Mouse (Mus musculus): Measurements from ENCODE around the gene Dennd1a. TPM values are rescaled to one million over a fixed set of nuclear protein-coding genes. Genes with fewer than 3 reads are reported as not detected.
"Not testable (repeated sequence)": the region's sequence is repeated elsewhere in the genome, so short reads cannot be mapped to it uniquely, and the experiment has no call there.

The Dennd1a gene
- polyA plus RNA-seq, 1 experiment = 17.5 TPM

GRCm38 (mm10) chr2:37945598-37946336, 341.4 kb downstream of the Dennd1a start:
- H3K27me3 ChIP-seq (ENCODE audit: control insufficient read depth, insufficient read depth, low read length) = no peaks in the 10 kb centered on the region
- no peaks in the 10 kb centered on the region for H3K36me3 ChIP-seq (ENCODE audit: control insufficient read depth, insufficient read depth, low read length)
- no peak for TF ChIP-seq CTCF (IDR thresholded peaks at IDR 0.05; ENCODE audit: extremely low read depth, insufficient read depth, insufficient read length, insufficient replicate concordance)
- no peak for TF ChIP-seq POLR2A (IDR thresholded peaks at IDR 0.05; ENCODE audit: low read depth, low read length)
- 55% methylated on average over 9 of the region's 9 CpGs for WGBS
- H3K27ac ChIP-seq (ENCODE audit: insufficient read depth, low read length) = no peak overlapping the region
- DNase-seq (ENCODE audit: low read depth in 1 of 2, low spot score in 2 of 2) = no peak
- no peaks in the 10 kb centered on the region for H3K4me1 ChIP-seq (ENCODE audit: control insufficient read depth, insufficient read depth, insufficient read length)
- H3K4me3 ChIP-seq (ENCODE audit: extremely low read depth, insufficient read depth, insufficient read length) = no peak overlapping the region

- H3K4me3 ChIP-seq (ENCODE audit: extremely low read depth, insufficient read depth, insufficient read length) = no peak overlapping the region
- no peak for DNase-seq (ENCODE audit: low read depth in 1 of 2, low spot score in 2 of 2)
- 93% methylated on average over 2 of the region's 2 CpGs for WGBS
Measured at GRCm38 (mm10) chr2:37942906-37943305, 344.3 kb downstream of the Dennd1a start.

GRCm38 (mm10) chr2:37941741-37942140, 345.4 kb downstream of the Dennd1a start:
- no peak overlapping the region for H3K27ac ChIP-seq (ENCODE audit: insufficient read depth, low read length)
- no peaks in the 10 kb centered on the region for H3K4me1 ChIP-seq (ENCODE audit: control insufficient read depth, insufficient read depth, insufficient read length)
- H3K27me3 ChIP-seq (ENCODE audit: control insufficient read depth, insufficient read depth, low read length) = no peaks in the 10 kb centered on the region
- no peak for DNase-seq (ENCODE audit: low read depth in 1 of 2, low spot score in 2 of 2)
- no peak overlapping the region for H3K4me3 ChIP-seq (ENCODE audit: extremely low read depth, insufficient read depth, insufficient read length)
- H3K36me3 ChIP-seq (ENCODE audit: control insufficient read depth, insufficient read depth, low read length) = no peaks in the 10 kb centered on the region
- TF ChIP-seq CTCF (IDR thresholded peaks at IDR 0.05; ENCODE audit: extremely low read depth, insufficient read depth, insufficient read length, insufficient replicate concordance) = no peak
- TF ChIP-seq POLR2A (IDR thresholded peaks at IDR 0.05; ENCODE audit: low read depth, low read length) = no peak

More at GRCm38 (mm10) chr2:37942906-37943305, 344.3 kb downstream of the Dennd1a start:
- H3K27ac ChIP-seq (ENCODE audit: insufficient read depth, low read length) = no peak overlapping the region
- H3K27me3 ChIP-seq (ENCODE audit: control insufficient read depth, insufficient read depth, low read length) = no peaks in the 10 kb centered on the region
- H3K4me1 ChIP-seq (ENCODE audit: control insufficient read depth, insufficient read depth, insufficient read length) = no peaks in the 10 kb centered on the region
- no peak for TF ChIP-seq CTCF (IDR thresholded peaks at IDR 0.05; ENCODE audit: extremely low read depth, insufficient read depth, insufficient read length, insufficient replicate concordance)
- no peak for TF ChIP-seq POLR2A (IDR thresholded peaks at IDR 0.05; ENCODE audit: low read depth, low read length)
- no peaks in the 10 kb centered on the region for H3K36me3 ChIP-seq (ENCODE audit: control insufficient read depth, insufficient read depth, low read length)

GRCm38 (mm10) chr2:37940845-37941361, 346.3 kb downstream of the Dennd1a start:
- no peaks in the 10 kb centered on the region for H3K27me3 ChIP-seq (ENCODE audit: control insufficient read depth, insufficient read depth, low read length)
- 86% methylated on average over 4 of the region's 4 CpGs for WGBS
- peaks cover 3% of the 10 kb centered on the region for H3K36me3 ChIP-seq (ENCODE audit: control insufficient read depth, insufficient read depth, low read length)
- no peak overlapping the region for H3K27ac ChIP-seq (ENCODE audit: insufficient read depth, low read length)
- no peaks in the 10 kb centered on the region for H3K4me1 ChIP-seq (ENCODE audit: control insufficient read depth, insufficient read depth, insufficient read length)
- no peak overlapping the region for H3K4me3 ChIP-seq (ENCODE audit: extremely low read depth, insufficient read depth, insufficient read length)
- no peak for DNase-seq (ENCODE audit: low read depth in 1 of 2, low spot score in 2 of 2)
- TF ChIP-seq CTCF (IDR thresholded peaks at IDR 0.05; ENCODE audit: extremely low read depth, insufficient read depth, insufficient read length, insufficient replicate concordance) (no peak), POLR2A (IDR thresholded peaks at IDR 0.05; ENCODE audit: low read depth, low read length) (no peak)

- DNase-seq (ENCODE audit: low read depth in 1 of 2, low spot score in 2 of 2) = no peak
- WGBS = 100% methylated on average over 1 of the region's 1 CpGs
- Histone ChIP-seq H3K36me3 (ENCODE audit: control insufficient read depth, insufficient read depth, low read length) (peaks cover 3% of the 10 kb centered on the region), H3K27me3 (ENCODE audit: control insufficient read depth, insufficient read depth, low read length) (no peaks in the 10 kb centered on the region), H3K4me1 (ENCODE audit: control insufficient read depth, insufficient read depth, insufficient read length) (no peaks in the 10 kb centered on the region), H3K4me3 (ENCODE audit: extremely low read depth, insufficient read depth, insufficient read length) (no peak overlapping the region), H3K27ac (ENCODE audit: insufficient read depth, low read length) (no peak overlapping the region)
- TF ChIP-seq CTCF (IDR thresholded peaks at IDR 0.05; ENCODE audit: extremely low read depth, insufficient read depth, insufficient read length, insufficient replicate concordance) = no peak
- TF ChIP-seq POLR2A (IDR thresholded peaks at IDR 0.05; ENCODE audit: low read depth, low read length) = no peak
Measured at GRCm38 (mm10) chr2:37939997-37940396, 347.2 kb downstream of the Dennd1a start.

GRCm38 (mm10) chr2:37936922-37937321, 350.3 kb downstream of the Dennd1a start:
- H3K27ac ChIP-seq (ENCODE audit: insufficient read depth, low read length); DNase-seq (ENCODE audit: low read depth in 1 of 2, low spot score in 2 of 2); H3K4me1 ChIP-seq (ENCODE audit: control insufficient read depth, insufficient read depth, insufficient read length); H3K4me3 ChIP-seq (ENCODE audit: extremely low read depth, insufficient read depth, insufficient read length); H3K27me3 ChIP-seq (ENCODE audit: control insufficient read depth, insufficient read depth, low read length); H3K36me3 ChIP-seq (ENCODE audit: control insufficient read depth, insufficient read depth, low read length): not testable (repeated sequence)
- WGBS = 79% methylated on average over 4 of the region's 4 CpGs

GRCm38 (mm10) chr2:37932240-37932639, 354.9 kb downstream of the Dennd1a start:
- DNase-seq (ENCODE audit: low read depth in 1 of 2, low spot score in 2 of 2) = no peak
- Histone ChIP-seq H3K36me3 (ENCODE audit: control insufficient read depth, insufficient read depth, low read length) (peaks cover 3% of the 10 kb centered on the region), H3K27me3 (ENCODE audit: control insufficient read depth, insufficient read depth, low read length) (no peaks in the 10 kb centered on the region), H3K4me3 (ENCODE audit: extremely low read depth, insufficient read depth, insufficient read length) (no peak overlapping the region), H3K27ac (ENCODE audit: insufficient read depth, low read length) (no peak overlapping the region), H3K4me1 (ENCODE audit: control insufficient read depth, insufficient read depth, insufficient read length) (no peaks in the 10 kb centered on the region)
- no peak for TF ChIP-seq CTCF (IDR thresholded peaks at IDR 0.05; ENCODE audit: extremely low read depth, insufficient read depth, insufficient read length, insufficient replicate concordance)
- no peak for TF ChIP-seq POLR2A (IDR thresholded peaks at IDR 0.05; ENCODE audit: low read depth, low read length)
- WGBS = 90% methylated on average over 1 of the region's 1 CpGs

All from spleen, adult 2 months (tissue).